Mouse (Mus musculus): ENCODE measurements around the gene Atg5.

Atg5 gene

DNA sequence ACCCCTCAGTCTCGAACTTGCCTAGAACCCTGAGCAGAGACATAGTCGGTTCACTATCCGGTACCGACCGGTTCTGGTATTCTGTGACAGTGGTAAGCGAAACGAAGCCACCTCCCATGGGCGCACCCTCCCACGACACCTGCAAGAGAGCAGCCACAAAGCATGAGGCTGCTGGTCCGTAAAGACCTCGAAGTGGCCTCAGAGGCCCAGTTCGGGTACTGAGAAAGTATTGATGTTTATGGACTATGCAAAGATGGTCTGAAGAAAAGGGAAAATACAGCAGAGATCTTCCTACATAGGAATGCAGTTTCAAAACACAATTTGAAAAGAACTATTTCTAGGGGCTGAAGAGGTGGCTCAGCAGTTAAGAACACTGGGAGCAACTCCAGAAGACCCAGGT, 113.8 kb downstream of the Atg5 start:
- in situ Hi-C loops (cut with MboI, MseI), result loop anchor here (5.0 kb wide), 1 partner anchor 65 kb away; no protein-coding TSS in a partner anchor

DNA sequence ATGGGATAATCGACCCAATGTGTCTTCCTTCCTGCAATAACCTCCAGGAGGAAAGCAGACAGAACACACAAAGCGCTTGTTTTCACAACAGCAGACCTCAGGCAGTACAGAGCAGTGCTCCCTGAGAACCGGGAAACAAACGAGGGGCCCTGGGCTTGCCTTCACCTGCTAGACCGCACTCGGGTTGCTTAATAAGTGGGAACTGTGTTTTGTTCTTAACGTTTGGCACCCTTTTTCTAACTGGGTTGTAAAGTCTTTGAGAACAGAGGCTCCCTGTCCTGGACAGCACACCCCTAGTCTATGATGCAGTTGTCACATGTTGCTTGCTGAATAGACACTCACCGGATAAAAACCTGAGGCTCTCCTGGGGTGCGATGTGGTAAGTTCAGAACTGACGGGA, 115.1 kb downstream of the Atg5 start:
- in situ Hi-C loops (cut with MboI, MseI), result loop anchor here (5.0 kb wide), 1 partner anchor 64 kb away; no protein-coding TSS in a partner anchor

DNA sequence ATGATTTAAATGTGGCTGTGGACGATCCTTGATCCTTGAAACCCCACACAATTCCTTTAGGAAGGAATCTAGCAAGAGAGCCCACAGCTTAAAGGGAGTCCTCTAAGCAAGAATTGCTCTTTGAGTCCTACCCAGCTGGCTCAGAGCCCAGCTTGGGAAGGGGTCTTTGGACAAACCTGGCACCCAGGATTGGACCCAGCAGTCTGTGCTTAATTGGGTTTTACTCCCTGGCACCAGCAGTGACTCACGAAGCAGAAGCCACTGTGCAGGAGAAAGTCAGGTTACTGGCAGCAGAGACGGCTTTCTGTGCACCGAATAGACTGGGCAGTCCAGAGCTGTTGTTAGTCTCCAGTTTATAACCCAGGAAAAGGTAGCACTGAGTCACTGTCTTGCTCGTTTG, 117.1 kb downstream of the Atg5 start:
- in situ Hi-C loops (cut with MboI, MseI), result no loop called here

DNA sequence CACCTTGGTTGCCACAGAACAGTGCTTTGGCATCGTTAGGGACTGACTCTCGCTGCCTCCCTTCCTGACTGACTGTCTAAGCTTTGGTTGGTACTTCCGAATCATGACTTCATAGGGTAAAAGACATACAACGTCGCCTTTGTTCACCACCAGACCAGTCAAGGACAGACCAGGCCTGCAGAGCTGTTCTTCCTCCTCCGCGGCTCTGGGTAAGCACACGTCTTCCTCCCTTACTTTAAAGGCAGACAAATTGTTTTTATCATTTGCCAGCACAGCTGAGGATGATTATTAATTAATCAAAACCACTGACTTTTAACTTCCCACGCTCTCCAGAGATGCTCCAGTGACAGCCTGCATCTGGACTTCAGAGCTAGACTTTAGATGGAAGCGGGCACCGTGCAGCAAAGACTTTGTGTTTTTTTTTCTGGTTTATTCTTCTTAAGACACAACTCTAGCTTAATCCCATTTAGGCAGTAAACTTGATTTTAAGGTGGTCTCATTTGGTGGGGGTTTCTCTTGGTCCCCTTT, 120.6 kb downstream of the Atg5 start:
- in situ Hi-C loops (cut with MboI, MseI), result no loop called here

DNA sequence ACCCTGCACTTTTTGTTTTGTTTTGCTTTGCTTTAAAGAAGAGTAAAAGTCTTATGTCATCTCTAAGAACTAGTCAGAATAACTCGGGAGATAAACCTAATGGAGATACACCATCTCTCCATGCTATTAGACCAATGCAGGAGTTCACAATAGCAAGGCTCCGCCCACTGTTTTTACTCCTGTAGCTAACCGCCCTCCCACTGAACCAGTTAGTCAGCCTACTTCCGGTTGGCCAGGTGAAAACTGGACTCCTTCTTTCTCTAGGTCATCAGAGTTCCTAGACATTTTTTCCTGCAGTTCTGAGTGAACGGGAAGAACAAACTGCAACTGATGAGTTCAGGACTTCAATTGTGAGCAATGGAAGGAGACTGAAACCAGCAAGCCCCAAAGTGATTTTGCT, 122.1 kb downstream of the Atg5 start:
- in situ Hi-C loops (cut with MboI, MseI), result no loop called here

DNA sequence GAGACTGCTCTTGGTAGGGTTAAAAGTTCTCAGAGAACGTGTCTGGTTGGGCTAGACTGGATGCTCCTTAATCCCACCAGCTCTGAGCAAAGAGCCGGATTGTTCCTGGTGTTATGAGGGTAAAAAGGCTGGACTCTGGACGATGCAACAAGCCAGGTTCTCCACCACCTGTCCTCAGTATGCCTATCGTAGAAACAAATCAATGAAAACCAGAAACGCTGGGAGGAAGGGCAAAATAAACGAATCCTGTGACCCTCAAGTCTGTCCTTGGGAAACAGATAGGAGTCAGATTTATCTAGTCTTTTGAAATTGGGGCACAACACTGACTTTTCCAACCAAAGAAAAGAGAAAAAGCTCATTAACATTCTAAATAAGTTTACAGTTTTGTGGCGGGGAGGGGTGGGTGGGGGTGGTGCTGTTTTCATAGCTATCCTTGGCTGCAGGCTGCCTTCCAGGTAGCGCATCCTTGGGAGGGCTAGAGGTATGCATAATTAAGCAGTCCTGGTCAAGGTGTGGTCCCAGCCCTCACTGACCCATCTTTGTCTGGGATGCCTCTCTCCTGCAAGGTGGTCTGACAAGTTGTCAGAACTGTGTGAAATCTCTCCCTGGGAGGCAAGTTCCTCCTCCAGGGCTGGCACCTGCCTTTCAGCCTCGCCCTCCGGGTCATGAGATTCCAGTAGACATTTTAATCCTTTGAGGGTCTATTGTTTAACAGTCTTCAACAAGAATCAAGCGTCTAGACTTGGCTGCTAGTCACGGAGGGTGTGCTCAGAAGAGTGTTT, 123.5 kb downstream of the Atg5 start:
- in situ Hi-C loops (cut with MboI, MseI), result no loop called here

DNA sequence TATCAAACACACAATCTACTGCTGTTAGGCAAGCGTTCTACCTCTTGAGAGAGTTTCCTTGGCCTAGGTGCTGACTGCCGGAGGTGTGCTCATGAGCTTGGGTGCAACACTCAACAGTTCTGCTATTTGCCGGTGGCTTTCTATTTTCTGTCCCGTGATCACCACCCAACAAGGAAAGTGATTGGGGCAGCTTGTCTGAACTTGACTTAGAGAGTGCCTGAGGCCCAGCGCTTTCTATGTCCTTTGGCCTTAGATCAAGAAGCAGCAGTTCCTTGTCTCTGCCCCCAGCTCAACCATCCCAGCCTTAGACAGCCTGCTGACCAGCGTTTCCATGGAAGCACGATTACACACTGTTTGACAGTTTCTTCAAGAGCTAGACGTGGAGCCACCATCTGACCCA, 124.7 kb downstream of the Atg5 start:
- in situ Hi-C loops (cut with MboI, MseI), result no loop called here

DNA sequence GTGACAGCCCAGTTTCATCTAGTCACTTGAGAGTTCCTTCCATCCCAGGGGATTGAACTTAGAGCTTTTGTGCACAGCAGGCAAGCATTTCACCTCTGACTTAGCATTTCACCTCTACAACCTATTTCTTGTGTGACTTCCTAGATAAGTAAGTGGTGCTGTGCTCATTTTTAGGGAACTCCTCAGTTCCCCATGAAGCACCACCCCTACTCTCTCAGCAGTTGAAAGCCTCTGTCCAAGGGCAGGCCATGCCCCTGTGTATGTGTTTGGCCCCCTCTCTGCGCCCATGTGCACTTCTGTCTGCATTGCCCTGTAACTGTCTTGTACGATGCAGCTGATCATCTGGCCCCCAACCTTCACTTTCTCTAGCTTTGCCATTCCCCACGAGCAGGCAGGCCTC, 132.0 kb downstream of the Atg5 start:
- in situ Hi-C loops (cut with MboI, MseI), result no loop called here

DNA sequence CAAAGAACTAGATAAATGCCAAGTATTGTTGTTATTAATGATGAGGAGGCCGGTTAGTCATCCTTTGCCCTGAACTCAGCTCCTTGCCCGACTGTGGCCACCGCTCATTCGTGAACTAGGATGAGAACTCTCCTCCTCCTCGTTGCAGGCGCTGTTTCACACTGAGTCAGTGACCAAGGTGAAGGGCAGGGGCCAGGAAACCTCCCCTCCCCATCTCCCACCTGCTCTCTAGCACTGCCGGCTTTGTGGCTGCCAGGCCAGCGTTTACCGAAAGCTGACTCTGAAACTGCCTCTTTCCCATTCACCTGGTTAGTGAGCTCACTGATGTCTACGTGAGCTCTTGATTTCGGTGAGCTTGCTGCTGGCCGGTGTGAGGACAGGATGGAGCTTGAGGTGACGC, 132.4 kb downstream of the Atg5 start:
- in situ Hi-C loops (cut with MboI, MseI), result no loop called here

DNA sequence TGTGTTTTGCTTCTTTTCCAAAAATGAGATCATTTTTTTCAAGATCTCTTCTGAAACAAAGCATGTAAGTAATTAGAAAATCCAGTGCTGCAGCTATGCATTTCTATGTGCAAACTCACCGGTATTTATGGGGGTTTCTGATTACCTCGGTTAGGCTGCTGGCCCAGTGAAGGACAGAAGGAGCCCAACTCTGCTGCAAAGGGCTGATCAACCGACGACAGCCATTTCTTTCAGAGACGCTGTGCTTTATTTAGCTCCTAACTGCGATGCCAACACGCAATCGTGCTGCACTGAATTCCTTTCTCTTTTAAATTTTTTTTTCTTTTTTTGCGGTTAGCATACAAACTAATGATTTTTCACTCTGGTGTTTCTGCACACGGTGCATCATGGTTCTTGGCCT, 133.4 kb downstream of the Atg5 start:
- in situ Hi-C loops (cut with MboI, MseI), result no loop called here

DNA sequence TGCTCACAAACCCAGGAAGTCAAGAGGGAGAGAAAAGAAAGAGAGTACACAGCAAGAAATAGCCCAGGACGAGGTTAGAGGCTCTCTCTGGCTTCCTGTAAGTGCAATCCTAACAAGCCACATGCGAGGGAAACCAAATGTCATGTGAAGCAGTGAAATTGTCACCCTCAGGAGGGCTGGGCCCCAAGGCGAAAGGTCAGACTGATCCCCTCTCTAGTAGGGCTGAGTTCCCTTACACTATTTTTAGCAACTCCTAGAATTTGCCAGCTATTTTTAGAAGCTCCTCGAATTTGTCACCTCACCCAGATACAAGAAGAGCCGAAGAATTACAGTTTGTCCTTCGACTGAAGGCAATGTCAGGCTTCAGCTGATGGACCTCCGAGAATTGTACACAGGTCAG, 135.3 kb downstream of the Atg5 start:
- in situ Hi-C loops (cut with MboI, MseI), result no loop called here

DNA sequence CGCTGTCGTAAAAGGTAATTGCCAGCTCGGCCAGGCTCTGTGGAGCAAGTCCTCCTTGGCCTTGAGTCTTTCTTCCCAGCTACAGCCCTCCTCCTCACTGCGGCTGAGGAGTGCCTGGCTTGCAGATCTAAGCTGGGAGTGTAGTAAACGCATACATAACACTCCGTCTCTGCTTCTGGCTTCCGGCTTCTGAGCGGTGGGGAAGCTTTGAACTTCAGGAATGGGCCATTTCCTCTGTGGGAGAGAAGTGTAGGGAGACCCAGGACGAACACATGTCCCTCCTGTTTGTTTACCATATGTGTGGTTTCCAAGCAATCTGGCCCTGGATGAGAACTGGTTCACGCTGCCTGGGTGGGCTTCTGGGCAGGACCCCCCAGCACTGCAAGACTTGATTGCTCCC, 140.9 kb downstream of the Atg5 start:
- in situ Hi-C loops (cut with MboI, MseI), result no loop called here

DNA sequence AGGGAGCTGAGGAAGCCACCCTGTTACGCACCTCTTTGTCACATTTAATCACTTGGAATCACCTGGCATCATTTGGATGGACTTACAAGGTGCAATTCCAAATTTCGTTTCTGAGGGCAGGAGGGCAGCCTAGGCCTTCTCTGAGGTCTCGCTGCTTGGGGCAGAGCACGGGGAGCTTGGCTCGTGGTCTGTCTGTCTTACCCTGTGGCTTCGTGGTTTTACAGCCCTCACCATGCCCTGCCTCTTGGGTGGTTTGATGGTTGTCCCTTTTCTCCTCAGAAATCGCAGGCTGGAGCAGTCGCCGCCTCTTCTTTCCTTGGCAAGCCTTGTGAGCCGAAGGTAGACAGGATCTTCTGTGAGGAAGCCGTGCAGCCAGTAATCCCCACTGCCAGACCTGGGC, 141.8 kb downstream of the Atg5 start:
- in situ Hi-C loops (cut with MboI, MseI), result no loop called here
